Mouse (Mus musculus) v-Abl transformed pro-B cells (cell line): ENCODE measurements around the gene Lin7c.

Experiments
- in situ Hi-C, 2 experiments: fragments of 400-800 bp; cut with MboI; formaldehyde crosslinking; loops; one replicate each; pipeline ENCODE4 v1.15.1; 2025; ENCODE audit not compliant: unreplicated experiment in 2 of 2

Lin7c gene

GRCm38 (mm10) chr2:109935194-109935593 is 44.5 kb downstream of the Lin7c start:
- in situ Hi-C loops, result no loop called here

GRCm38 (mm10) chr2:109935754-109936409 is 45.2 kb downstream of the Lin7c start:
- in situ Hi-C loops, result no loop called here

GRCm38 (mm10) chr2:109936410-109936755 is 45.7 kb downstream of the Lin7c start:
- in situ Hi-C loops, result no loop called here

- in situ Hi-C loops, result no loop called here
Observed at GRCm38 (mm10) chr2:109941973-109942444, 51.4 kb downstream of the Lin7c start.

- in situ Hi-C loops, result no loop called here
Observed at GRCm38 (mm10) chr2:109942810-109943570, 52.3 kb downstream of the Lin7c start.

- in situ Hi-C loops, result no loop called here
Observed at GRCm38 (mm10) chr2:109944995-109945394, 54.3 kb downstream of the Lin7c start.

GRCm38 (mm10) chr2:109945532-109945931 is 54.9 kb downstream of the Lin7c start:
- in situ Hi-C loops, result no loop called here

GRCm38 (mm10) chr2:109946426-109946825 is 55.8 kb downstream of the Lin7c start:
- in situ Hi-C loops, result no loop called here

GRCm38 (mm10) chr2:109949519-109949918 is 58.9 kb downstream of the Lin7c start:
- in situ Hi-C loops, result no loop called here

- in situ Hi-C loops, result no loop called here
Observed at GRCm38 (mm10) chr2:109950311-109950710, 59.7 kb downstream of the Lin7c start.
